18 mouse cellular contexts compared by ENCODE assay signal in genomic region chr10:122855149-122855548, GRCm38 (mm10).
DNase-seq lines count a peak whose midpoint lies in the region; ATAC-seq and TF ChIP-seq lines count a peak whose summit lies in the region.
"Had no signal": no experiment of that assay in that cellular context is flagged by ENCODE, and none has a peak within 500 bp of the region (broad histone marks: within the 10 kb centered on the region; RNA-seq: fewer than 3 reads in every experiment).

No protein-coding gene starts in this region.

- DNase-seq in kidney, adult 2 months, result no peak
- no peak for DNase-seq in kidney, postnatal 14 days
- peak; percentile 40 for DNase-seq in retina, postnatal 1 day
- DNase-seq in retina, embryonic 14.5 days (ENCODE audit: low spot score), result no peak
- DNase-seq in yolk sac, embryonic 10.5 days (ENCODE audit: low spot score), result peak; percentile 50
- DNase-seq in thymus, postnatal 10 days (ENCODE audit: low spot score in 2 of 2), result no peak
- DNase-seq in layer of hippocampus, postnatal 25 days (ENCODE audit: extremely low spot score in 1 of 2, low spot score in 1 of 2), result no peak
- DNase-seq: B cell, adult 2 months; forebrain, postnatal 0 days; gastrocnemius, postnatal 25 days; thymus, adult 2 months had no signal

- H3K27me3 ChIP-seq in kidney, adult 2 months (replicated peaks; ENCODE audit: control insufficient read depth, insufficient read depth, low read length), result no peaks in the 10 kb centered on the region
- H3K27me3 ChIP-seq in heart, embryonic 15.5 days, result no peaks in the 10 kb centered on the region
- H3K27me3 ChIP-seq: hindbrain, embryonic 12.5 days; midbrain, embryonic 15.5 days had no signal

- H3K4me1 ChIP-seq in kidney, adult 2 months (ENCODE audit: control insufficient read depth, insufficient read depth, low read length), result peaks cover 15% of the 10 kb centered on the region
- H3K4me1 ChIP-seq in heart, embryonic 15.5 days (replicated peaks), result peaks cover 43% of the 10 kb centered on the region

- peak overlapping the region; percentile 78; the same call in 1 of the 2 replicates for H3K27ac ChIP-seq in kidney, adult 2 months (ENCODE audit: insufficient read depth, low read depth, low read length)
- H3K27ac ChIP-seq in heart, embryonic 15.5 days, result peak overlapping the region; percentile 76
- H3K27ac ChIP-seq: hindbrain, embryonic 12.5 days; macrophage; midbrain, embryonic 15.5 days had no signal

- no peaks in the 10 kb centered on the region for H3K36me3 ChIP-seq in kidney, adult 2 months (ENCODE audit: control insufficient read depth, insufficient read depth, low read length)
- H3K36me3 ChIP-seq in heart, embryonic 15.5 days, result no peaks in the 10 kb centered on the region
- H3K36me3 ChIP-seq: hindbrain, embryonic 12.5 days; limb, embryonic 10.5 days; midbrain, embryonic 15.5 days had no signal

- H3K9ac ChIP-seq in heart, embryonic 15.5 days, result no peak overlapping the region
- H3K9ac ChIP-seq: forebrain, postnatal 0 days; hindbrain, embryonic 12.5 days; midbrain, embryonic 15.5 days had no signal

- 57% methylated on average over 4 of the region's 4 CpGs for WGBS in kidney, adult 2 months
- 18% methylated on average over 4 of the region's 4 CpGs for WGBS in heart, embryonic 15.5 days

- no peak for TF ChIP-seq CTCF in kidney, adult 2 months (conservative IDR thresholded peaks at IDR 0.05; ENCODE audit: insufficient read depth, insufficient read length, low read depth, low read length)

- TF ChIP-seq POLR2A in kidney, adult 2 months (IDR thresholded peaks at IDR 0.05; ENCODE audit: low read depth, low read length), result no peak

- no peak overlapping the region for H3K4me3 ChIP-seq in kidney, adult 2 months (ENCODE audit: insufficient read depth, low read depth, low read length)
- no peak overlapping the region for H3K4me3 ChIP-seq in heart, embryonic 15.5 days
- H3K4me3 ChIP-seq: erythroblast, embryonic 14.5 days; hindbrain, embryonic 12.5 days; limb, embryonic 10.5 days; midbrain, embryonic 15.5 days had no signal

- peak; percentile 79 for ATAC-seq in heart, embryonic 15.5 days (replicated peaks; ENCODE audit: insufficient number of reproducible peaks, insufficient read depth, low FRiP score, low read depth)
- ATAC-seq: forebrain, postnatal 0 days; intestine, postnatal 0 days; midbrain, embryonic 15.5 days had no signal

- no peaks in the 10 kb centered on the region for H3K9me3 ChIP-seq in heart, embryonic 15.5 days (replicated peaks)
- H3K9me3 ChIP-seq: hindbrain, embryonic 12.5 days; limb, embryonic 10.5 days; midbrain, embryonic 15.5 days had no signal

- H3K4me2 ChIP-seq in heart, embryonic 15.5 days, result peak overlapping the region; percentile 36
- H3K4me2 ChIP-seq: hindbrain, embryonic 12.5 days; midbrain, embryonic 15.5 days had no signal

Comparison
In these comparisons a context has a peak if more than half of its experiments do, and no peak if none do; other contexts are left out.
1. DNase-seq: peak in retina, postnatal 1 day (single experiment) and yolk sac, embryonic 10.5 days (single experiment); none in kidney, adult 2 months (single experiment), kidney, postnatal 14 days (single experiment), retina, embryonic 14.5 days (single experiment), thymus, postnatal 10 days (0 of 2) and layer of hippocampus, postnatal 25 days (0 of 2).